Mouse (Mus musculus) neural tube, embryonic 15.5 days (tissue): Measurements from ENCODE around the gene Osbpl2. TPM values are rescaled to one million over a fixed set of nuclear protein-coding genes. Genes with fewer than 3 reads are reported as not detected.

Source experiments
- ATAC-seq: fragments of 200-750 bp; cut with Nextera tagmentation; 2 replicates; pipeline ENCODE4 v1.8.0; 2017; ENCODE audit warnings: mild to moderate bottlenecking, moderate TSS enrichment, moderate library complexity; ENCODE audit not compliant: low FRiP score
- H3K27ac ChIP-seq: fragments of 300-500 bp; sonication (generic); replicated peaks from 2 replicates; pipeline ENCODE4 v1.5.1; 2015; ENCODE audit warnings: mild to moderate bottlenecking, inconsistent platforms
- H3K27me3 ChIP-seq: fragments of 300-500 bp; sonication (generic); replicated peaks from 2 replicates; pipeline ENCODE4 v1.6.1; 2015; ENCODE audit warnings: inconsistent platforms
- H3K36me3 ChIP-seq: fragments of 300-500 bp; sonication (generic); 2 replicates; pipeline ENCODE4 v1.6.1; 2015; ENCODE audit warnings: inconsistent platforms
- H3K4me1 ChIP-seq: fragments of 300-500 bp; sonication (generic); 2 replicates; pipeline ENCODE4 v1.6.1; 2015; ENCODE audit warnings: inconsistent platforms
- H3K4me2 ChIP-seq: fragments of 300-500 bp; sonication (generic); 2 replicates; pipeline ENCODE4 v1.6.1; 2015; ENCODE audit warnings: inconsistent platforms, mild to moderate bottlenecking, moderate library complexity
- H3K4me3 ChIP-seq: fragments of 300-500 bp; sonication (generic); replicated peaks from 2 replicates; pipeline ENCODE4 v1.5.1; 2015; ENCODE audit warnings: mild to moderate bottlenecking, inconsistent platforms
- H3K9ac ChIP-seq: fragments of 300-500 bp; sonication (generic); replicated peaks from 2 replicates; pipeline ENCODE4 v1.6.1; 2015; ENCODE audit warnings: mild to moderate bottlenecking, inconsistent platforms
- H3K9me3 ChIP-seq: fragments of 300-500 bp; sonication (generic); replicated peaks from 2 replicates; pipeline ENCODE4 v1.6.1; 2016; ENCODE audit warnings: inconsistent platforms
- WGBS: fragments of 180-500 bp; shearing (Covaris S2); methylation state at CpG from one replicate; pipeline ENCODE4 v1.1.7; 2015; ENCODE audit warnings: mixed read lengths; 5-methylcytosine and 5-hydroxymethylcytosine counted together
- polyA plus RNA-seq: library from polyadenylated mRNA; unstranded; fragments of >200 nt; fragmentation: Nextera tagmentation; extraction: Ambion mirVana; gene quantifications from 2 replicates; pipeline ENCODE4 v1.2.1, GENCODE M21; 2015

The Osbpl2 gene
- polyA plus RNA-seq, 1 experiment from 2014 or later, result 71.8 TPM

- WGBS, result 91% methylated on average over 14 of the region's 14 CpGs
- Histone ChIP-seq H3K27ac (no peak overlapping the region), H3K9ac (no peak overlapping the region), H3K36me3 (no peaks in the 10 kb centered on the region), H3K9me3 (no peaks in the 10 kb centered on the region), H3K4me1 (no peaks in the 10 kb centered on the region), H3K4me2 (no peak overlapping the region), H3K4me3 (no peak overlapping the region), H3K27me3 (no peaks in the 10 kb centered on the region)
- ATAC-seq, result no peak
Measured at GRCm38 (mm10) chr2:180185686-180186085, 66.6 kb downstream of the Osbpl2 start.

GRCm38 (mm10) chr2:180187362-180187761 lies 68.3 kb downstream of the Osbpl2 start:
- 83% methylated on average over 11 of the region's 11 CpGs for WGBS
- Histone ChIP-seq H3K9ac (no peak overlapping the region), H3K27me3 (no peaks in the 10 kb centered on the region)

DNA sequence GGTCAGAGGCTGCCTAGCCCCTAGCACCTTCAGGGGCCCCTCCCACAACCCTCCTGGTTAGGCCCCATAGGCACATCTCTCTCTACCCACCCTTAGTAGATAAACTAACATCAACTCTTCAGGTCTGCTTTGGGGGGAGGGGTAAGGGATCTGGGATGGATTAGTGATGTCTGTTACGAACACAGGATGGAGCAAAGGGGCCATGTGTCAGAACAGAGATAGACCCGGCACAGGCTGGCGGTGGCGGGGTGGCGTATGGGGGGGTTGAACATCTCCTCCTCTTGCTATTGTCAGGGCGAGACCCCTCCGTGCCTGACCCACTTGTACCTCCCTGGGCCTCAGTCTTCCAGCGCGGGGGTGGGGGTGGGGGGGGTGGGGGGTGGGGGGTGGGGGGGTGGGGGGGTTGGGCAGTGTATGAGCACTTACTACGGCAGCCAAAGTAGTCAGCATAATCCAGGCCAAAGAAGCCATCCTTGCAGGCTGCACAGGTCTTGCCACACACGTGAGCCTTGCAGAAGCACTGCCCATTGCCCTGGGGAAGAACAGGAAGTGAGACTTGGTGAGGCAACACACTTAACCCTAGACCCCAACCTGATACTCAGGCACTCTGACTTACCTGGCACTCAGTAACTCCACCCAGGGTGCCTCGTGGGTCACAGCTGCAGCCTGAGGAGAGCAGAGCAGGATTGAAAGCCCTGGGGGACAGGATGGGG lies 77.7 kb downstream of the Osbpl2 start:
- no peaks in the 10 kb centered on the region for H3K27me3 ChIP-seq
- no peaks in the 10 kb centered on the region; the same call in 1 of the 2 replicates for H3K4me1 ChIP-seq
- H3K9me3 ChIP-seq, result no peaks in the 10 kb centered on the region
- no peak overlapping the region for H3K27ac ChIP-seq
- H3K4me3 ChIP-seq, result no peak overlapping the region
- H3K4me2 ChIP-seq, result no peak overlapping the region
- no peak overlapping the region for H3K9ac ChIP-seq
- 84% methylated on average over 10 of the region's 12 CpGs for WGBS
- no peak for ATAC-seq
- no peaks in the 10 kb centered on the region for H3K36me3 ChIP-seq

More at GRCm38 (mm10) chr2:180187362-180187761, 68.3 kb downstream of the Osbpl2 start:
- no peaks in the 10 kb centered on the region for H3K9me3 ChIP-seq
- H3K4me3 ChIP-seq, result no peak overlapping the region
- no peak for ATAC-seq
- H3K27ac ChIP-seq, result no peak overlapping the region
- H3K4me1 ChIP-seq, result no peaks in the 10 kb centered on the region
- no peak overlapping the region for H3K4me2 ChIP-seq
- no peaks in the 10 kb centered on the region for H3K36me3 ChIP-seq

DNA sequence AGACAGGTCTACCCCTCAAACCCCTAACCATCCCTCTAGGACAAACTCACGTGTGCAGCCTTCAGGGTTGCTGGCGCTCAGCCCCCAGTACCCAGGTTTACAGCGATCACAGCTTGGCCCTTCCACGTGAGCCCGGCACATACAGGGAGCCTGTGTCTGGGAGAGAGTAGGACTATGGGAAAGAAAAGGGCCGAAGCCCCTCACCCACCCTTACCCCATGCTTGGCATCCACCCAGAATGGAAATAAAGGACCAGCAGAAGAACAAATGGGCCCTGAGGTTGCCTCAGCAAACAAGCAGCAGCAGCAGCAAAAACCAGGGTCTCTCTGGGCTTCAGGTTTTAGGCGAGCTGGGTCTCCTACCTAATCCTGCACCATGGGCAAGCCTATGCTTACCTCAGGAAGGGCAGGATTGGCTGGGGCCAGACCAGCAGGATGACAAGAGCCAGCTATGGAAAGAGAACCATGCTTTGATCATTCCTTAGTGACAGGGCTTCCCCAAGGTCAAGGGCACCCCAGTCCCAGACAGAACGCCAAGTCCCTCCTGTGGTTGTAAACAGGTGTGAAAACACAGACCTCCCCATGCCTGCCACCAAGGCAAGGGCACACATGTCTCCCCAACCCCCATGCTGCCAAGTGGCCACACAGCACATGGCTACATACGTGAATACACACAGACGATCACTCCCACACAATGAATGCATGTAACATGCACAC lies 78.4 kb downstream of the Osbpl2 start:
- Histone ChIP-seq H3K9me3 (no peaks in the 10 kb centered on the region), H3K27ac (no peak overlapping the region), H3K27me3 (no peaks in the 10 kb centered on the region), H3K9ac (no peak overlapping the region), H3K36me3 (no peaks in the 10 kb centered on the region), H3K4me1 (no peaks in the 10 kb centered on the region; the same call in 1 of the 2 replicates), H3K4me2 (no peak overlapping the region), H3K4me3 (no peak overlapping the region)
- no peak for ATAC-seq
- WGBS, result 69% methylated on average over 10 of the region's 10 CpGs

- no peaks in the 10 kb centered on the region for H3K36me3 ChIP-seq
- no peaks in the 10 kb centered on the region for H3K9me3 ChIP-seq
- H3K4me3 ChIP-seq, result no peak overlapping the region
- no peaks in the 10 kb centered on the region; the same call in 1 of the 2 replicates for H3K4me1 ChIP-seq
- no peak overlapping the region for H3K9ac ChIP-seq
- no peak overlapping the region for H3K27ac ChIP-seq
- no peaks in the 10 kb centered on the region for H3K27me3 ChIP-seq
- ATAC-seq, result no peak
- 73% methylated on average over 10 of the region's 10 CpGs for whole genome bisulfite sequencing
- no peak overlapping the region for H3K4me2 ChIP-seq
Measured at GRCm38 (mm10) chr2:180198782-180199181, 79.7 kb downstream of the Osbpl2 start.

GRCm38 (mm10) chr2:180200681-180201080 lies 81.6 kb downstream of the Osbpl2 start:
- H3K36me3 ChIP-seq, result no peaks in the 10 kb centered on the region
- ATAC-seq, result no peak
- no peak overlapping the region for H3K9ac ChIP-seq
- H3K4me3 ChIP-seq, result no peak overlapping the region
- H3K4me2 ChIP-seq, result no peak overlapping the region
- no peaks in the 10 kb centered on the region for H3K9me3 ChIP-seq
- WGBS, result 32% methylated on average over 11 of the region's 11 CpGs
- H3K27ac ChIP-seq, result no peak overlapping the region
- no peaks in the 10 kb centered on the region for H3K27me3 ChIP-seq
- H3K4me1 ChIP-seq, result peaks cover 13% of the 10 kb centered on the region

GRCm38 (mm10) chr2:180201303-180201702 lies 82.2 kb downstream of the Osbpl2 start:
- H3K27ac ChIP-seq, result no peak overlapping the region

DNA sequence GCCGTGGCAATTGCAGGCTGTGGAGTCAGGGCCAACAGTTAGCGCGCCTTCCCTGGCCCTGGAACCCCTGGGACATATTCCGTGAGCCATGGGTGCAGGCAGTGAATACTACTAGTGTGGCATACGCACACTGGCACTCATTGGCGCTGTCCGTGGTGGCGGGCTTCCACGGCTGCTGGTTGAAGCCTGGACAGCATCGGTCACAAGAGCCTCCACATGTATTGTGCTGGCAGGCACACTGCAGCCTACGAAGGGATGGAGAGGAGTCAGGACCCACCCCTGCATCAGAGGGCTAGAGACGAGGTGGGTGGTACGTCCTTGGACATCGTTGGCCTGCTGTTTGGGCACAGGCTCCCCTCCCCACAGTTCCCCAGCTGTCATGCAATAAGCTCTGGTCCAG lies 83.2 kb downstream of the Osbpl2 start:
- WGBS, result 83% methylated on average over 14 of the region's 14 CpGs
- H3K9ac ChIP-seq, result no peak overlapping the region
- ATAC-seq, result no peak

More at GRCm38 (mm10) chr2:180201303-180201702, 82.2 kb downstream of the Osbpl2 start:
- Histone ChIP-seq H3K4me1 (peaks cover 19% of the 10 kb centered on the region), H3K4me2 (no peak overlapping the region), H3K4me3 (no peak overlapping the region), H3K9ac (no peak overlapping the region), H3K27me3 (no peaks in the 10 kb centered on the region), H3K9me3 (no peaks in the 10 kb centered on the region), H3K36me3 (no peaks in the 10 kb centered on the region)
- WGBS, result 77% methylated on average over 9 of the region's 9 CpGs
- no peak for ATAC-seq

DNA sequence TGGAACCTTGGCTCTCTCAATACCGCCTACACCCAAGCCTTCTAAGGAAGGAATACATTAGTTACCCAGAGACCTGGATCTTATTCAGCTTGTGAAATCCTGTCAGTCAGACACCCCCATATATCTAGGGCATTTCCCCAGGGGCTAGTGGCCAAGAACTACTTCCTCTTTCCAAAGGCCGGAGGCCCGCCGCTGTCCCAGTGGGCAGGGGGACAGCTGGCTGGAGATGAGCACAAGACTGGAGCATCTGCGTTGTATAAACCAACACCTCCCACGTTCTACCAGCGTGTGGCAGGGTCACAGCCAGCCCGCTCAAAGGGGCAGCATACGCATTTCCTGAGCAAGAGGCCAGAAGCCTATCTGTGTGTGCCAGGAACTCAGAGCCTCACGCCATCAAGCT lies 83.7 kb downstream of the Osbpl2 start:
- Histone ChIP-seq H3K9ac (no peak overlapping the region), H3K4me1 (peaks cover 23% of the 10 kb centered on the region), H3K36me3 (no peaks in the 10 kb centered on the region), H3K4me2 (no peak overlapping the region), H3K27ac (no peak overlapping the region), H3K27me3 (no peaks in the 10 kb centered on the region), H3K4me3 (no peak overlapping the region), H3K9me3 (no peaks in the 10 kb centered on the region)
- no peak for ATAC-seq
- WGBS, result 56% methylated on average over 10 of the region's 10 CpGs

More for the DNA sequence above, 83.2 kb downstream of the Osbpl2 start:
- H3K27ac ChIP-seq, result no peak overlapping the region
- no peaks in the 10 kb centered on the region for H3K9me3 ChIP-seq
- H3K4me1 ChIP-seq, result peaks cover 21% of the 10 kb centered on the region
- no peaks in the 10 kb centered on the region for H3K36me3 ChIP-seq
- no peaks in the 10 kb centered on the region for H3K27me3 ChIP-seq
- H3K4me2 ChIP-seq, result no peak overlapping the region
- H3K4me3 ChIP-seq, result no peak overlapping the region

- Histone ChIP-seq H3K4me1 (peaks cover 26% of the 10 kb centered on the region), H3K9me3 (no peaks in the 10 kb centered on the region), H3K4me2 (no peak overlapping the region), H3K4me3 (no peak overlapping the region), H3K27me3 (no peaks in the 10 kb centered on the region), H3K9ac (no peak overlapping the region), H3K27ac (peak overlapping the region; percentile 78; the same call in 1 of the 2 replicates), H3K36me3 (no peaks in the 10 kb centered on the region)
- WGBS, result 89% methylated on average over 9 of the region's 9 CpGs
- ATAC-seq, result no peak
Measured at GRCm38 (mm10) chr2:180204501-180204900, 85.4 kb downstream of the Osbpl2 start.

DNA sequence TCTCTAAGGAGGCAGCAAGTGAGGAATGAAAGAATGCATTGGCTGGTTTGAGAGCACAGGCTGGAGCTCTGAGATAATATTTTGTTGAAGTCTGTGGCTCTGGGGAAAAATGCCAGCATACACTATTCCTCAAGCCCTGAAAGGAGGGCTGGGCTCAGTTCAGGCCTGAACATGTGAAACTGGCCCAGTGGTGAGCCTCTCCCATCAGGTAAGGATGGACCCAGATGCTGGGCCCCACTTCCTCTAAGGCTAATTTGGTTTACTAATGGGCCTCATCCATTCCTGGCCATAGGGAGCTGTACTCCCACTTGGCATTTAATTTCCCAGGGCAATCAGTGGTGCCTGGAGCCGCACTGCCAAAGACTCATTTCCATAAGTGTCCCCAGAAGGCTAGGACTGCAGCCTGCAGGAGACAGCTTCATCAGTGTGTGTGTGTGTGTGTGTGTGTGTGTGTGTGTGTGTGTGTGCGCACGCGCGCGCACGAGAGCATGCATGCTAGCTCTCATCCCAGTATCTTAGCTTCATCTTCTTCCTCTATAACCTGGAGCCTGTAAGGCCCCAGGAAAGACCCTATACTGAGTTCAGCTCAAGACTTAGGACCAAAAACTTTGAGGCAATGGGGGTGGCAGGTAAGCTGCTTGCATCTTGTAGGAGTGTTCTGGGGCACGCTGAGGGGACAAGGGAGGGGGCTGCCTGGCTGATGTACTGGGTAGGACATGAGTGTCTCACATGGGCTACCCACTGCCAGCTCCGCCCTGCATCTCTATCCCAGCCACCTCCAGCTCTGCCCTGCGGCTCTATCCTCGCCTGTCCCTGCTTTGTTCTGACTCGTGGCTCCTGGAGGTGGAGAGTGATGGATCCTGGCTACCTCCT lies 86.2 kb downstream of the Osbpl2 start:
- H3K9ac ChIP-seq, result no peak overlapping the region; the same call in 1 of the 2 replicates
- no peaks in the 10 kb centered on the region for H3K27me3 ChIP-seq
- no peak overlapping the region for H3K4me3 ChIP-seq
- H3K36me3 ChIP-seq, result no peaks in the 10 kb centered on the region
- ATAC-seq, result peak; percentile 74
- peaks cover 26% of the 10 kb centered on the region for H3K4me1 ChIP-seq
- WGBS, result 46% methylated on average over 12 of the region's 12 CpGs
- no peaks in the 10 kb centered on the region for H3K9me3 ChIP-seq
- peak overlapping the region; percentile 78 for H3K27ac ChIP-seq
- H3K4me2 ChIP-seq, result peak overlapping the region; percentile 25; the same call in 1 of the 2 replicates
